Mouse (Mus musculus): ENCODE data around the gene Gm7697.
"Not testable (repeated sequence)": the region's sequence is repeated elsewhere in the genome, so short reads cannot be mapped to it uniquely, and the experiment has no call there.

Gene Gm7697

DNA sequence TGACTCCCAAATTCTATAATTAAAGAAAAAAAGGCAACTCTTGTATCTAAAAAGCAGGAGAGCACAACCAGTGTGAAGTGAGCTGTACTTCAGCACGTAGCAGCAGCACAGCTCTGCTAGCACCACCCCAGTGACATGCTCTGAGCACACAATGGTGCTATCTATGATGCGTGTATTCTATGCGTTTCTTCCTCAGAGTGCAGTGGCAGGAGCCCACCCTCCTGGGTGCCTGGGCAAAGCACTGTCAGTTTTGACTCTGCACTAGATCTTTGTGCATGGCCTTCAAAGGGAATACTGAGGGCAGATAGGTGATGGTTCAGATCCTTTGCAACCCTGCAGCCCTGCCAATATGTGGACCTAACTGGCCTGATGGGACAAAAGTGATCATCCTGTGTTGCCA, at the start of gene Gm7697:
Gm7697 (minus strand) TSS at position 101 of the 400 bp plus-strand sequence.
- not testable (repeated sequence) for DNase-seq (ENCODE audit: low spot score in 2 of 2)

DNA sequence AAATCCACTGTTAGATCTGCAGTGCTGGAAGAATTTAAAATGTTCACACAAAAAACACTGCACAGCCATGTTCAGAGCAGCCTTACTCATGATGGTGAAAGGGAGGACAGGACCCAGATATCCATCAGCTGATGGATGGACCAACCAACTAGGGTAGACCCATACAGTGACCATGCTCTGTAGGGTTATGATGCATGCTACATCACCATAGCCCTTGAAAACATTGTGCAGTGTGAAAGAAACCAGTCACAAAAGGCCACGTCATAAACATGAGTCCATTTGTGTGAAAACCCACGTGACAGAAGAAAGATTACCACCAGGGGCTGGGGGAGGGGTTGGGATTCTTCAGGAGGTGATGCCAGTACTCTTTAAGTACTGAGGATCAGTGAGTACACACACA, 28.5 kb upstream of the Gm7697 start:
- not testable (repeated sequence) for DNase-seq (ENCODE audit: low spot score in 2 of 2)

DNA sequence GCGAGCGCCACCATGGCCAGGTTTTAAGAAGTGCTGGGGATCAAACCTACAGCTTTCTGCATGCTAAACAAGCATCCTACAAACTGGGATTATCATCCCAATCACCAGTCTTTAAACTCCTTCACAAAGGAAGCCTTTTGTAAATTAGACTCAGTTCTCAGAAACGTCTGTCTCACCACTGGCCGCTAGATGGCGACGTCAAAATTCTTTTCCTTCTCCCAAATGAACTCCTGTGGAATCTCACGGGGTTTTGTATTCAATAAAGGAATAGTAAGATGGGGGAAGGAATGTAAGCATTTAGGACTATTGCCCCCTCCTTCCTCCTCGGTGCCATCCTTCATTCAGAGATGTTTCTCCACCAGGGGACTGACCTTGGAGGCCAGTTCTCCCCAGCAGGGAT, 26.8 kb upstream of the Gm7697 start:
- DNase-seq (ENCODE audit: low spot score in 2 of 2): not testable (repeated sequence)

DNA sequence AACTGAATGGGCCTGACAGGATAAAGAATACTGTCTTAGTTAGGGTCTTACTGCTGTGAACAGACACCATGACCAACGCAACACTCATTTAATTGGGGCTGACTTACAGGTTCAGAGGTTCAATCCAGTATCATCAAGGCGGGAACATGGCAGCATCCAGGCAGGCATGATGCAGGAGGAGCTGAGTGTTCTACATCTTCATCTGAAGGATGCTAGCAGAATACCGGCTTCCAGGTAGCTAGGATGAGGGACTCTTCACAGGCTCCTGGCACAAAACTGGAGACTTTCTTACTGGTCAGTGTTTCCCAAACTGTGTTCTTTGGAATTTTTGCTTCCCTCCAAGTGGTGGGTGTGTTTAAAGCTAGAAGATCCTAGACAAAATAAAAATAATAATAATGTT, 25.3 kb upstream of the Gm7697 start:
- not testable (repeated sequence) for DNase-seq (ENCODE audit: low spot score in 2 of 2)

DNA sequence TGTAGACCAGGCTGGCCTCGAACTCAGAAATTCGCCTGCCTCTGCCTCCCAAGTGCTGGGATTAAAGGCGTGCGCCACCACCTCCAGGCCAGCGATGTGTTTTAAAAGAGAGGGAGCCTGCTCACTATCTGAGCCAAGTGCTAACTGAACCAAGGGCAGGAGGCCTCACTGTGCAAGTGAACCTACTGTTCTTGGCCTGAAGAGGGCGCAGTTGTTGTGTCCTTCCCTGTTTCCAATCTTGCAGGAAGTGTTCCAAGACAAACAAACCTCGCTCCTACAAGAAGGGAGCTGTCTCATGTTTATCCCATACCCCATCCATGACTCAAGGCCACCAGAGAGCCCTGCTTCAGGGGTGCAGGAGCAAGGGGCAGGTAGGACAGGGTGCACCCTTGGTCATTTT, 24.4 kb upstream of the Gm7697 start:
- not testable (repeated sequence) for DNase-seq (ENCODE audit: low spot score in 2 of 2)

DNA sequence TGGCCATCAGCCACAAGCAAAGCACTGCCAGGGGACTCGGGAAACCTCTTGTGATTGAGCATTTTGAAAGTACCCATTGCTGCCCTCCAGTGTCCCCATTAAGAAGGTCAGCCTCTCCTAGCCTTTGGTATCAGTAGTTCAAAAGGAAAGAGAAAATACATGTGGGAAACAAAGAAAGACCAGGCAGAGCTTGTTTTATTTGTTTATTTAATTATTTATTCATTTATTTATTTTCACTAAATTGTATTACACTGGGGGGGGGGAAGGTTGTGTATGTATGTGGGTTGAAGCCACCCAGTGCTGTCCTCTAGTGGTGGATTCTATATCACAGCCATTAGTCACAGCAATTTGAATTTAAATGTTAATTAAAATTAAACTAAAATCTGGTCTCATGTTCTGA, 22.2 kb upstream of the Gm7697 start:
- DNase-seq (ENCODE audit: low spot score in 2 of 2): not testable (repeated sequence)

DNA sequence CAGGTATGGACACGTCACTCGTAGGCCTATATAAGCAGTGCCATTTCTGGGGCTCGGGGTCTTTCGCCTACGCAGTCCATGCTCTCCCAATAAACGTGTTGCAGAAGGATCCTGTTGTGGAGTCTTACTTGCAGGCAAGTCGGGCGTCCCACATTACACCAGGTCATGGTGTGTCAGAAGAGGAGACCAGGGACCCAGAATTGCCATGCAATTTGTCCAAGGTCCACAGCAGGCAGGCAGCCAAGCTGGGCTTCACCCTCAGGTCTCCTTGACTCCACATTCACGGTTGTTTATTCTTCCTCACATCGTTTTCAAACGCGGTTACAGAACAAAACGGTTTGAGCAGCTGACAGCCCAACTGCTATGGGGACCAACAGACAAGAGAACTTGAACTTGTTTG, 21.7 kb upstream of the Gm7697 start:
- DNase-seq (ENCODE audit: low spot score in 2 of 2): not testable (repeated sequence)

DNA sequence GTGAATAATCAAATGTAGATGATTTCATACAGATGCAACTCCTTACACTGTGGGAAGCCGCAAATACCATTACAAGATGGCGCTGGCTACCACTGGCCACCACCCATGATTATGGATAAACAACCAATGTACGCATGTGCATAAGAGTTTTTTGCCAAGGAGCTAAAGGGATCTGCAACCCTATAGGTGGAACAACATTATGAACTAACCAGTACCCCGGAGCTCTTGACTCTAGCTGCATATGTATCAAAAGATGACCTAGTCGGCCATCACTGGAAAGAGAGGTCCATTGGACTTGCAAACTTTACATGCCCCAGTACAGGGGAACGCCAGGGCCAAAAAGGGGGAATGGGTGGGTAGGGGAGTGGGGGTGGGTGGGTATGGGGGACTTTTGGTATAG, 21.2 kb upstream of the Gm7697 start:
- DNase-seq (ENCODE audit: low spot score in 2 of 2): not testable (repeated sequence)

DNA sequence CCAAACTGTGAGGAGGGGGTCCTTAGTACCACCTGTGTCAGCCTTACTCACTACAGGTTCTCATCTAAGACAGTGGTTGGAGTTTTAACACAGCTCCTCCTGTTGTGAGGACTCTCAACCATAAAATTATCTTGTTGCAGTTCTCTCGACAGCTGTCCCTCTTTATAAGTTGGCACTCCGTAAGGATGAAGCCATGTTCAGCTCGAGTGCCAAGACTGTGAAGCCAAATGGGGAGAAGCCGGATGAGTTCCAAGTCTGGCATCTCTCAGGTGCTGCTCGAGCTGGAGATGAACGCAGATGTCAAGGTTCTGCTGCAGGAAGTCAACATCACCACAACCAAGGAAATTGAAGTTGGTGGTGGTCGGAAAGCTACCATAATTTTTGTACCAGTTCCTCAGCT, 18.0 kb upstream of the Gm7697 start:
- DNase-seq (ENCODE audit: low spot score in 2 of 2): not testable (repeated sequence)

DNA sequence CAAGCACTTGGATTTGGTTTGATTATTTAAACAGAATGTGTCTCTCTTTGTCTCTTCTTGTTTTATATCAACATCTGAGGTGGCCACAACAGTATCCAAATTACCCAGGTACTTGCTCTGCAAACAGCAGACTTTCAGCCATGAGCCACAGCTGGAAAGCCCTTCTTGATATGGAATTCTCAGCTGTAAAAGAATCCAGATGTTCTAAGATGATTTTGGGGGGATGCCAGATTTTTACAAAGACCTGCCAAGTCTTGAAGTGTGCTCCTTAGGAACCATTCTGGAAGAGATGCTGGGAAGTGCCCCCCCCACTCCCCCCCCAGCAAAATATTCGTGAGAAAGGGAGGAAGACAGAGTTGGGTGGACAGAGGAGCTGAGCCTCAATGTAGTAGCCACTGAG, 17.6 kb upstream of the Gm7697 start:
- DNase-seq (ENCODE audit: low spot score in 2 of 2): not testable (repeated sequence)

DNA sequence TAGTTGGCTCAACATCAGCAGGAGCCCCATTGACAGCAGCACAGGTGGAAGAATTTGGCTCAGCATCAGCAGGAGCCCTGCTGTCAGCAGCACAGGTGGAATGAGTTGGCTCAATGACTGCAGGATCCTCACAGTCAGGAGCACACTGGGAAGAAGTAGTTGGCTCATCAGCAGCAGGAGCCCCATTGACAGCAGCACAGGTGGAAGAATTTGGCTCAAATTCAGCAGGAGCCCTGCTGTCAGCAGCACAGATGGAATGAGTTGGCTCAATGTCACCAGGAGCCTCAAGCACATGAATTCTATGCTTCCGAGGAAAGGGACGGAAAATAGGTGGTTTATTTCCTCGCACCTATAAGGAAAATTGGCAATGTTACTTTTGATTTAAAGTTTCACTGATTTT, 47.8 kb downstream of the Gm7697 start:
- DNase-seq (ENCODE audit: low spot score in 2 of 2): not testable (repeated sequence)

DNA sequence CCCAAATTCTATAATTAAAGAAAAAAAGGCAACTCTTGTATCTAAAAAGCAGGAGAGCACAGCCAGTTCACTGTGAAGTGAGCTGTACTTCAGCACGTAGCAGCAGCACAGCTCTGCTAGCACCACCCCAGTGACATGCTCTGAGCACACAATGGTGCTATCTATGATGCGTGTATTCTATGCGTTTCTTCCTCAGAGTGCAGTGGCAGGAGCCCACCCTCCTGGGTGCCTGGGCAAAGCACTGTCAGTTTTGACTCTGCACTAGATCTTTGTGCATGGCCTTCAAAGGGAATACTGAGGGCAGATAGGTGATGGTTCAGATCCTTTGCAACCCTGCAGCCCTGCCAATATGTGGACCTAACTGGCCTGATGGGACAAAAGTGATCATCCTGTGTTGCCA, 69.3 kb downstream of the Gm7697 start, which contains the start of gene Gm9495:
Gm9495 (minus strand) TSS at position 101 of the 400 bp plus-strand sequence.
- DNase-seq (ENCODE audit: low spot score in 2 of 2): not testable (repeated sequence)

Measured in heart, adult 9 months (tissue).